Mouse (Mus musculus) midbrain, postnatal 0 days (tissue): ENCODE data around the gene Ap3d1. TPM values are rescaled to one million over a fixed set of nuclear protein-coding genes. Genes with fewer than 3 reads are reported as not detected.
A peak's percentile ranks its signal among the peaks of the same experiment; 100 is the strongest.

Experiments used
- ATAC-seq: fragments of 200-750 bp; cut with Nextera tagmentation; 2 replicates; pipeline ENCODE4 v1.8.0; 2017; ENCODE audit warnings: moderate number of reproducible peaks, mild to moderate bottlenecking, moderate TSS enrichment, moderate library complexity; ENCODE audit not compliant: low FRiP score
- DNase-seq: peaks from one replicate; pipeline ENCODE4 v3.0.0-alpha.2; 2015; ENCODE audit warnings: low spot score
- H3K27ac ChIP-seq: fragments of 300-500 bp; sonication (generic); 2 replicates; pipeline ENCODE4 v1.5.1; 2014; ENCODE audit warnings: low read depth, mild to moderate bottlenecking, low read length, mixed read lengths
- H3K27me3 ChIP-seq: fragments of 300-500 bp; sonication (generic); 2 replicates; pipeline ENCODE4 v1.6.1; 2014; ENCODE audit warnings: low read length, control low read depth, mixed read lengths; ENCODE audit not compliant: insufficient read depth
- H3K36me3 ChIP-seq: fragments of 300-500 bp; sonication (generic); 2 replicates; pipeline ENCODE4 v1.6.1; 2014; ENCODE audit warnings: low read length, control low read depth, mixed read lengths; ENCODE audit not compliant: insufficient read depth
- H3K4me1 ChIP-seq: fragments of 300-500 bp; sonication (generic); 2 replicates; pipeline ENCODE4 v1.6.1; 2014; ENCODE audit warnings: mild to moderate bottlenecking, control low read depth, antibody characterized with exemption, low read length, mixed read lengths; ENCODE audit not compliant: insufficient read depth
- H3K4me2 ChIP-seq: fragments of 300-500 bp; sonication (generic); 2 replicates; pipeline ENCODE4 v1.6.1; 2014; ENCODE audit warnings: low read depth, mild to moderate bottlenecking, low read length, mixed read lengths; ENCODE audit not compliant: poor library complexity, severe bottlenecking
- H3K4me3 ChIP-seq: fragments of 300-500 bp; sonication (generic); 2 replicates; pipeline ENCODE4 v1.5.1; 2014; ENCODE audit warnings: low read depth, mild to moderate bottlenecking, low read length, moderate library complexity
- H3K9ac ChIP-seq: fragments of 300-500 bp; sonication (generic); replicated peaks from 2 replicates; pipeline ENCODE4 v1.6.1; 2014; ENCODE audit warnings: mild to moderate bottlenecking, low read length, moderate library complexity, mixed read lengths; ENCODE audit not compliant: poor library complexity, severe bottlenecking
- H3K9me3 ChIP-seq: fragments of 300-500 bp; sonication (generic); 2 replicates; pipeline ENCODE4 v1.6.1; 2016; ENCODE audit warnings: low read length, control low read depth
- CTCF ChIP-seq: IDR thresholded peaks from 2 replicates; pipeline ENCODE4 v1.5.1; 2016; ENCODE audit warnings: antibody characterized with exemption, mild to moderate bottlenecking
- WGBS: fragments of 180-500 bp; shearing (Covaris S2); extraction: QIAGEN DNeasy Blood & Tissue Kit; methylation state at CpG from one replicate; pipeline ENCODE4 v1.1.7; 2014; 5-methylcytosine and 5-hydroxymethylcytosine counted together
- polyA plus RNA-seq: library from polyadenylated mRNA; unstranded; fragments of >200 nt; fragmentation: Nextera tagmentation; extraction: Ambion mirVana; gene quantifications from 2 replicates; pipeline ENCODE4 v1.2.1, GENCODE M21; 2015
- total RNA-seq: library from RNA; depleted of rRNA; stranded (reverse); fragments of >200 nt; gene quantifications from 2 replicates; pipeline ENCODE4 v1.2.3, GENCODE M21; 2014

Ap3d1 gene
- total and polyA plus RNA-seq, 2 experiments from 2014 or later: 105 to 183 TPM

DNA sequence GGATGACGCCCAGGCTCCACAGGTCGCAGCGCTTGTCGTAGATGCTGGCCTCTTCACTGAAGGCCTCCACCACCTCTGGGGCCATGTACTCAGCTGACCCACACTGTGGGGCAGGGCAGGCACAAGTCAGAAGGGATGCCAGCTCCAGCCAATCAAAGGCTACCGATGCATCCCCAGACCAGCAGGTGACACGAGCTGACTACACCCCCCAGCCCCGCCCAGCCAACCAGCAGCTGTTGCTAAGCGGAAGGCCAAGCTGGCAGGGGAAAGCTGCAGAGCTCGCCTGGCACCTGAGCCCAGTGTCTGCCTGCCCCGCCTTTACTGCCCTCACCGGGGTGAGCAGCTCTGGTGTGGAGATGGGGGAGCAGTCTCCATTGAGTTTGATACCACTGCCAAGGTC, 73.5 kb downstream of the Ap3d1 start:
- 82% methylated on average over 11 of the region's 11 CpGs for WGBS
- Histone ChIP-seq H3K4me2 (no peak overlapping the region), H3K36me3 (peaks cover 66% of the 10 kb centered on the region), H3K27ac (no peak overlapping the region), H3K27me3 (no peaks in the 10 kb centered on the region), H3K9me3 (no peaks in the 10 kb centered on the region), H3K4me3 (no peak overlapping the region), H3K4me1 (no peaks in the 10 kb centered on the region), H3K9ac (no peak overlapping the region)
- DNase-seq (no peak), ATAC-seq (0 out of 2 replicates have a peak, but pooled peaks have one; percentile 17)
- TF ChIP-seq CTCF: no peak

GRCm38 (mm10) chr10:80666837-80667412, 75.1 kb downstream of the Ap3d1 start:
- WGBS: 80% methylated on average over 19 of the region's 19 CpGs
- peaks cover 59% of the 10 kb centered on the region for H3K36me3 ChIP-seq
- TF ChIP-seq CTCF: no peak

DNA sequence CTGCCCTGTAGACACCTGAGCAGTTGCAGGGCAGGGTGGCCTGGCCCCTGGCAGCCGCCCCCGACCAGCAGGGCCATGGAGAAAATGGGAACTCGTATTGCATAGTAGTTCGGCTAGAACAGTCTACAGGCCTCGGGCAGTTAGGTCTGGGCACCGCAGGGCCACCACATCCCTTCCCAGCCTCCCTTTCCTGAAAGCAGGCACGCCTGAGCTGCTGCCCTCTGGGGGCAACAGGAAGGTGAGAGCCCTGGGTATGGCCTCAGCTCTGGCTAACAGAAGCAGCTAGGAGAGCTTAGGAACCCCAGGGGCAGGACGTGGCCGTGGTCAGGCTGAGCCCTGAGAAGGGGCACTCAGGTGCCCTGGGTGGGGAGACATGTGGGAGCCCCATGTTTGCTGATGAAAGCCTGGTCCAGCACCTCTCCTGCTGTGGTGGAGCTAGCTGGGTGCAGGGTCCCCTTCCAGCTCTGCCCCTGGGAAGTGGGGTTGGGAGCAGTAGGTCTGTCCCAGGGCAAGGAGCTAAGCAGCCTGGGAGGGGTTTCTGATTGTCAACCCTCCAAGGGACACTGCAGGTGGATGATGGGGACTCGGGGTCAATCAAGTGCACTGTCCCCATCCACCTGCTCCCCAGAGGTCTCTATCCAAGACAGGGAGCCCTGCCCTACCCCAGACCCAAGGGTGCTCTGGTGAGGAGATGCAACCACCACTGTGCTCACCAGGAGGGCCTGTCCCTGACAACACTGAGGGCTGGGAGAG, 75.9 kb downstream of the Ap3d1 start:
- no peak for TF ChIP-seq CTCF
- Histone ChIP-seq H3K27me3 (no peaks in the 10 kb centered on the region), H3K4me1 (no peaks in the 10 kb centered on the region), H3K4me3 (no peak overlapping the region), H3K9ac (no peak overlapping the region), H3K36me3 (peaks cover 51% of the 10 kb centered on the region), H3K4me2 (no peak overlapping the region), H3K27ac (no peak overlapping the region), H3K9me3 (no peaks in the 10 kb centered on the region)
- ATAC-seq (no peak), DNase-seq (no peak)
- 73% methylated on average over 10 of the region's 10 CpGs for WGBS

More at GRCm38 (mm10) chr10:80666837-80667412, 75.1 kb downstream of the Ap3d1 start:
- DNase-seq (no peak), ATAC-seq (no peak)
- H3K9ac ChIP-seq: no peak overlapping the region
- H3K27me3 ChIP-seq: no peaks in the 10 kb centered on the region
- no peak overlapping the region for H3K27ac ChIP-seq
- H3K4me2 ChIP-seq: no peak overlapping the region
- no peaks in the 10 kb centered on the region for H3K9me3 ChIP-seq
- H3K4me3 ChIP-seq: no peak overlapping the region
- H3K4me1 ChIP-seq: no peaks in the 10 kb centered on the region

DNA sequence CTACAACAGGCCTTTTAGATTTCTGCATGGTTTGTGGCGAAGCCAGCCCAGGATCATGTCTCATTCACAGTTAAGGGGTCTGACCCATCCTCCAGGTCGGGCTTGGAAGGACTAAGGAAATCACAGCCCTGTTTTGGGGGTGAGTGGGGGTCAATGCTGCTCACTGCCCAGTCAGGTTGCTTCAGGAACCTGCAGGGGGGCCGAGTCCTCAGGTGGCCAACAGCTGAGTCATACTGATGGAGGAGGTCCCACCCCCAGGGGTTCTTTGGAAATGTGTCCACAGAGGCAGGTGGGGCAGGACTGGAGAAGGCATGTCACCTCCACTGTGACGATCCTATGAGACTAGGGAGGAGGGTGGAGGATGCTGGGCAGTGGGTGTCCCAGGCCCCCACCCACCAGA, 76.6 kb downstream of the Ap3d1 start:
- ATAC-seq (no peak), DNase-seq (no peak)
- Histone ChIP-seq H3K9me3 (no peaks in the 10 kb centered on the region), H3K4me3 (no peak overlapping the region), H3K9ac (no peak overlapping the region), H3K4me1 (no peaks in the 10 kb centered on the region), H3K27me3 (no peaks in the 10 kb centered on the region), H3K36me3 (peaks cover 46% of the 10 kb centered on the region), H3K27ac (no peak overlapping the region), H3K4me2 (no peak overlapping the region)
- TF ChIP-seq CTCF: no peak
- WGBS: 73% methylated on average over 4 of the region's 4 CpGs

DNA sequence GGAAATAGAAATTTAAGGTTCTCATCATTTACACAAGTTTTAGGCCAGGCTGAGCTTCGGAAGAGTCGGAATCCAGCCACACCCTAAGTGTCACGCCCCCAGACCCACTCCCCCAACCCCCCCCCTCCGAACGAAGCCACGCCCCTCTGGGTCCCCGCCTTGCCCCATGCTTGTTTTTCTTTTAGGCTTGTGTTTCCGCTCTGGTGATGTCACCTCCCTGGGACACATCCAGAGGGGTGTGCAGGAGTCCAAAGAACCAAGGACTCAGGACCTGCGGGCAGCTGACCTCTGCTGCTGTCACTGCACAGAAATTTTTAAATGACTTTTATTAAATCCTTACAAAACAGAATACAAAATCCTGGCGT, 77.1 kb downstream of the Ap3d1 start:
- H3K36me3 ChIP-seq: peaks cover 41% of the 10 kb centered on the region
- no peak overlapping the region for H3K9ac ChIP-seq
- no peak overlapping the region for H3K4me3 ChIP-seq
- H3K4me1 ChIP-seq: no peaks in the 10 kb centered on the region
- H3K9me3 ChIP-seq: no peaks in the 10 kb centered on the region
- 24% methylated on average over 10 of the region's 10 CpGs for WGBS
- DNase-seq (no peak), ATAC-seq (no peak)
- H3K27ac ChIP-seq: 0 out of 2 replicates have a peak overlapping the region, but pooled peaks have one; percentile 34
- no peaks in the 10 kb centered on the region for H3K27me3 ChIP-seq
- no peak for TF ChIP-seq CTCF
- no peak overlapping the region for H3K4me2 ChIP-seq

DNA sequence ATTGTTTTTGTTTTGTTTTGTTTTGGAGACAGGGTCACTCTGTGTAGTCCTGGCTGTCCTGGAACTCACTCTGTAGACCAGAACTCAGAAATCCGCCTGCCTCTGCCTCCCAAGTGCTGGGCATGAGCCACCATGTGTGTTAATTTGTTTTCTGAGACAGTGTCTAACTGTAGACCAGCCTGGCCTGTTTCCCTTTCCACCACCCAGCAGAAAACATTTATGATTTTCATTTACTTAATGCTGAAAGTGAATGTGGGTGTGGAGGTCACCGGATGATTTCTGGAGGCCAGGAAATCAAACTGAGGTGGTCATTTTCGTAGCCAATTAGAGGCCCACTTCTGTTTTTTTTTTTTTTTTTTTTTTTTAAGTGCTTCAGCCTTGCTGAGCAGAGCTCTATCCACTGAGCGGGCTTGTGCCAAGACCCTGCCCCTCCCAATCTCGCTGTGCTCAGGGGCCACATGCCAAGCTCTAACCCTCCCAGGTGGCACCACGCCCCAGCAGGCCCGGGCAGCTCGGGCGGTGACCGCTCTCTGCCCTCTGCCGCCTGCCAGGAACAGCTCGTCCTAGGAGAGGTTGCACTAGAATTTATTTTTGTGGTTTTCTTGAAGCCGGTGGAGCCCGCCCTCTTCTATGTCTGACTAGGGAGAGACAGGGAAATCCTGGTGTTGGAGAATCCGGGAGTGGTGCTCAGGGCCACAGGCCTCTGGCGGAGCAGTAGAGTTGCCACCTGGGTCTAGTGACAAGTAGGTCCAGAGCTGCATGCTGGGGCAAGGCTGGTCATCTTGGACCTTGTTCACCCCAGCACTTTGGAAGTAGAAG, 77.7 kb downstream of the Ap3d1 start:
- H3K4me3 ChIP-seq: no peak overlapping the region
- H3K4me2 ChIP-seq: no peak overlapping the region
- ATAC-seq (no peak), DNase-seq (no peak)
- H3K9me3 ChIP-seq: no peaks in the 10 kb centered on the region
- no peak for TF ChIP-seq CTCF
- WGBS: 49% methylated on average over 16 of the region's 16 CpGs
- no peak overlapping the region for H3K9ac ChIP-seq
- H3K36me3 ChIP-seq: peaks cover 35% of the 10 kb centered on the region
- 0 out of 2 replicates have a peak overlapping the region, but pooled peaks have one; percentile 34 for H3K27ac ChIP-seq
- H3K4me1 ChIP-seq: no peaks in the 10 kb centered on the region
- H3K27me3 ChIP-seq: no peaks in the 10 kb centered on the region
